Mouse (Mus musculus) forebrain, embryonic 16.5 days (tissue): ENCODE measurements around the gene Olfr53. TPM values are rescaled to one million over a fixed set of nuclear protein-coding genes. Genes with fewer than 3 reads are reported as not detected.

Experiments
- polyA plus RNA-seq: library from polyadenylated mRNA; unstranded; fragments of >200 nt; fragmentation: Nextera tagmentation; extraction: Ambion mirVana; gene quantifications from 2 replicates; pipeline ENCODE4 v1.2.1, GENCODE M21; 2015

Olfr53 gene
- polyA plus RNA-seq, 1 experiment from 2014 or later, result not detected

Other genes starting within 250 kb of the Olfr53 start
- gene Olfr531, start 243.5 kb upstream of the Olfr53 start, polyA plus RNA-seq, result not detected in 2 replicates
- gene Olfr532, start 224.8 kb upstream of the Olfr53 start, polyA plus RNA-seq, result not detected in 2 replicates
- gene Olfr533, start 183.1 kb upstream of the Olfr53 start, polyA plus RNA-seq, result not detected in 2 replicates
- not detected in 2 replicates for gene Olfr535, start 162.2 kb upstream of the Olfr53 start, polyA plus RNA-seq
- gene Olfr536, start 139.1 kb upstream of the Olfr53 start, polyA plus RNA-seq, result not detected in 2 replicates
- gene Olfr538, start 78.6 kb upstream of the Olfr53 start, polyA plus RNA-seq, result not detected in 2 replicates
- 0.03 TPM in 1 of 2 replicates, not detected in the other for gene Olfr46, start 45.2 kb upstream of the Olfr53 start, polyA plus RNA-seq
- not detected in 2 replicates for gene Olfr61, start 17.5 kb upstream of the Olfr53 start, polyA plus RNA-seq
- not detected in 2 replicates for gene Olfr539, start 13.5 kb downstream of the Olfr53 start, polyA plus RNA-seq
- gene Olfr45, start 35.5 kb downstream of the Olfr53 start, polyA plus RNA-seq, result not detected in 2 replicates
- not detected in 2 replicates for gene Olfr541, start 50.8 kb downstream of the Olfr53 start, polyA plus RNA-seq
- not detected in 2 replicates for gene Cyp2e1, start 117.3 kb downstream of the Olfr53 start, polyA plus RNA-seq
- 0.34 and 0.40 TPM in 2 replicates for gene Syce1, start 141.4 kb downstream of the Olfr53 start, polyA plus RNA-seq
- gene Zfp941, start 175.7 kb downstream of the Olfr53 start, polyA plus RNA-seq, result 9.5 and 15.3 TPM in 2 replicates
- gene Urah, start 188.6 kb downstream of the Olfr53 start, polyA plus RNA-seq, result not detected in 2 replicates
- 1.7 TPM in 1 of 2 replicates, not detected in the other for gene Scgb1c1, start 199.1 kb downstream of the Olfr53 start, polyA plus RNA-seq
- gene Odf3, start 201.4 kb downstream of the Olfr53 start, polyA plus RNA-seq, result not detected in 2 replicates
- not detected in 2 replicates for gene Gm45785, start 209.9 kb downstream of the Olfr53 start, polyA plus RNA-seq
- gene Ric8a, start 210.5 kb downstream of the Olfr53 start, polyA plus RNA-seq, result 91.2 and 101 TPM in 2 replicates
- 35.6 and 40.4 TPM in 2 replicates for gene Bet1l, start 211.1 kb downstream of the Olfr53 start, polyA plus RNA-seq
- 272 and 303 TPM in 2 replicates for gene Psmd13, start 235.5 kb downstream of the Olfr53 start, polyA plus RNA-seq
- gene Sirt3, start 235.9 kb downstream of the Olfr53 start, polyA plus RNA-seq, result 29.5 and 38.5 TPM in 2 replicates